Mouse (Mus musculus) limb, embryonic 15.5 days (tissue): Measurements from ENCODE around the gene Pvr. TPM values are rescaled to one million over a fixed set of nuclear protein-coding genes. Genes with fewer than 3 reads are reported as not detected.
"Not testable (repeated sequence)": the region's sequence is repeated elsewhere in the genome, so short reads cannot be mapped to it uniquely, and the experiment has no call there.

Experiments used
- ATAC-seq: fragments of 200-750 bp; cut with Nextera tagmentation; 2 replicates; pipeline ENCODE4 v1.8.0; 2017; ENCODE audit warnings: low read depth, moderate TSS enrichment; ENCODE audit not compliant: insufficient number of reproducible peaks, low FRiP score, low TSS enrichment
- H3K27ac ChIP-seq: fragments of 300-500 bp; sonication (generic); 2 replicates; pipeline ENCODE4 v1.5.1; 2015; ENCODE audit warnings: moderate library complexity, mild to moderate bottlenecking, inconsistent platforms
- H3K27me3 ChIP-seq: fragments of 300-500 bp; sonication (generic); 2 replicates; pipeline ENCODE4 v1.6.1; 2015; ENCODE audit warnings: inconsistent platforms
- H3K36me3 ChIP-seq: fragments of 300-500 bp; sonication (generic); 2 replicates; pipeline ENCODE4 v1.6.1; 2015; ENCODE audit warnings: inconsistent platforms
- H3K4me1 ChIP-seq: fragments of 300-500 bp; sonication (generic); 2 replicates; pipeline ENCODE4 v1.6.1; 2015; ENCODE audit warnings: inconsistent platforms
- H3K4me2 ChIP-seq: fragments of 300-500 bp; sonication (generic); 2 replicates; pipeline ENCODE4 v1.6.1; 2015; ENCODE audit warnings: mild to moderate bottlenecking, inconsistent platforms
- H3K4me3 ChIP-seq: fragments of 300-500 bp; sonication (generic); 2 replicates; pipeline ENCODE4 v1.5.1; 2015; ENCODE audit warnings: mild to moderate bottlenecking, inconsistent platforms
- H3K9ac ChIP-seq: fragments of 300-500 bp; sonication (generic); 2 replicates; pipeline ENCODE4 v1.6.1; 2015; ENCODE audit warnings: inconsistent platforms
- H3K9me3 ChIP-seq: fragments of 300-500 bp; sonication (generic); 2 replicates; pipeline ENCODE4 v1.6.1; 2016; ENCODE audit warnings: inconsistent platforms
- WGBS: fragments of 180-500 bp; shearing (Covaris S2); methylation state at CpG from one replicate; pipeline ENCODE4 v1.1.7; 2015; 5-methylcytosine and 5-hydroxymethylcytosine counted together
- polyA plus RNA-seq: library from polyadenylated mRNA; unstranded; fragments of >200 nt; fragmentation: Nextera tagmentation; extraction: Ambion mirVana; gene quantifications from 2 replicates; pipeline ENCODE4 v1.2.1, GENCODE M21; 2015

Gene Pvr
- polyA plus RNA-seq, 1 experiment from 2014 or later = 13.4 TPM

DNA sequence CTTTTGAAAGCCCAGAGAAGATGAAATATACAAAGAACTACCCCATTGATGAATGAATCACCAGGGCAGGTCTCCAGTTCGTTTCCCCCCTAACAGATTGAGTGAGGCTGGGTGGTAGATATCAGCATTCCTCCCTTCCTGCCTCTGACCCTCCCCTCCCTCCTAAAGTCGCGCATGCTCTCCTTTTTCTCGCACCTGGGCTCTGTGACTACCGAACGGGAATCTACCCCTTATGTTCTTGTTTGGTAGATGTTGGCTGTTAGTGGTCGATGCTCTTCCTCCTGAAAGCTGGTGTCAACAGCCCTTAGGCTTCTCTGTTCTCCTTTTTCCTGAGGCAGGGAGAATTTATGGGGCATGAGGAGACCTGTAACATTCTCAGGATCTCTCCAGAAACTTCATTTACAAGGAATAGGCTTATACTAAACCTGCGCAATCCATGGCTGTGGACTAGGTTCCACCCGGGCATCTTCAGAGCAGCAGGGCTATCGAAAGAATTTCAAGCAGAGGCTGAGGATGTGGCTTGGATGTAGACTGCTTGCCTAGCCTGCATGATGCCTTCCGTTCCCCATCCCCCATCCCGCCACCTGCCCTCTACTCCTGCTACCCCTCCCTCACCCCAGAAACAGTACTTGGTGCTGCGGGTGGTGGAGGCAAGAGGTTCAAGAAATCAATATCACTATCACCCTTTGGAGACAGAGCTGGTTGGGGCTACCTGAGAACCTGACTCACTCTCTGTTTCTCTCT is 11.3 kb upstream of the Pvr start:
- H3K4me2 ChIP-seq = no peak overlapping the region; the same call in 1 of the 2 replicates
- peaks cover 12% of the 10 kb centered on the region; the same call in 1 of the 2 replicates for H3K4me1 ChIP-seq
- H3K27me3 ChIP-seq = peaks cover 9% of the 10 kb centered on the region; the same call in 1 of the 2 replicates
- H3K27ac ChIP-seq = no peak overlapping the region
- 15% methylated on average over 13 of the region's 13 CpGs for WGBS
- no peaks in the 10 kb centered on the region for H3K9me3 ChIP-seq
- ATAC-seq = no peak
- no peak overlapping the region for H3K9ac ChIP-seq
- no peaks in the 10 kb centered on the region for H3K36me3 ChIP-seq
- H3K4me3 ChIP-seq = no peak overlapping the region

DNA sequence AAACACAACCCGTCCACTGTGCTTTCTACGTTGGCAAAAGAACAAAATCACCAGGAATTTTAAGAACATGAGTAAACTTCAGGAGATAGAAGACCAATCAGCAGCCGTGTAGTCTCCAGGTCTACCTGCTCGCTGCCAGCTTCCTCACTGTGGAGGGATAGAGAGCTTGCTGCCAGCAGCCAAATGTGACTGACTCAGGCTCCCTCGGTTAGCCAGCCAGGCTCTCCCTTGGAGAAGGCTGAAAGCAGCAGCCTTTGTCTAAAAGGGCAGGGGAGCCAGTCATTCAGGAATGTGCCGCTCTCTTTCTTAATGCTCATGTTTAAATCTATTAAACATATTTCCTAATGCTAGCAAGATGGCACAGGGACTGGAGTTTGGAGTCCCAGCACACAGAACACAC is 9.5 kb upstream of the Pvr start:
- H3K4me3 ChIP-seq, H3K9me3 ChIP-seq, H3K9ac ChIP-seq, H3K27ac ChIP-seq, H3K27me3 ChIP-seq, H3K4me2 ChIP-seq, ATAC-seq, H3K36me3 ChIP-seq: not testable (repeated sequence)
- H3K4me1 ChIP-seq = peaks cover 12% of the 10 kb centered on the region; the same call in 1 of the 2 replicates
- 73% methylated on average over 6 of the region's 6 CpGs for WGBS

DNA sequence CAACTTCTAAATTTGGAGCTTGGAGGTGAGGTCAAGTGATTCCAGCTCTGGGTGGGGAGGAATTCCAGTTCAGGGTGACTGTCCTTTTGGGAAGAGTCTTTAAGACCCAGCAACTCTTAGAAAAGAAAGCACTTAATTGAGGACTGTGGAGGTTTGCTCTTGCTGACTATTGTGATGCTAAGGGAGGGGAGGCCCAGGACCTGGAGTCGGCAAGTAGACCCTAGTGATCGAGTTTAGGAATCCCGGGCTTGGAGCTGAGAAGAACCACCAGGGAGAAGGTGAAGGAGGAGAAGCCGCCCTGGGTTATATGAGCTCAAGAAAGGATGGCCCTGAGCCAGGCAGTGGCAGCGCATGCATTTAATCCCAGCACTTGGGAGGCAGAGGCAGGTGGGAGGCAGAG is 7.5 kb upstream of the Pvr start:
- Histone ChIP-seq H3K4me2 (no peak overlapping the region), H3K4me3 (no peak overlapping the region), H3K27me3 (peaks cover 9% of the 10 kb centered on the region; the same call in 1 of the 2 replicates), H3K9me3 (no peaks in the 10 kb centered on the region), H3K36me3 (no peaks in the 10 kb centered on the region), H3K27ac (no peak overlapping the region), H3K9ac (no peak overlapping the region), H3K4me1 (peaks cover 11% of the 10 kb centered on the region; the same call in 1 of the 2 replicates)
- no peak for ATAC-seq
- 69% methylated on average over 5 of the region's 5 CpGs for WGBS

DNA sequence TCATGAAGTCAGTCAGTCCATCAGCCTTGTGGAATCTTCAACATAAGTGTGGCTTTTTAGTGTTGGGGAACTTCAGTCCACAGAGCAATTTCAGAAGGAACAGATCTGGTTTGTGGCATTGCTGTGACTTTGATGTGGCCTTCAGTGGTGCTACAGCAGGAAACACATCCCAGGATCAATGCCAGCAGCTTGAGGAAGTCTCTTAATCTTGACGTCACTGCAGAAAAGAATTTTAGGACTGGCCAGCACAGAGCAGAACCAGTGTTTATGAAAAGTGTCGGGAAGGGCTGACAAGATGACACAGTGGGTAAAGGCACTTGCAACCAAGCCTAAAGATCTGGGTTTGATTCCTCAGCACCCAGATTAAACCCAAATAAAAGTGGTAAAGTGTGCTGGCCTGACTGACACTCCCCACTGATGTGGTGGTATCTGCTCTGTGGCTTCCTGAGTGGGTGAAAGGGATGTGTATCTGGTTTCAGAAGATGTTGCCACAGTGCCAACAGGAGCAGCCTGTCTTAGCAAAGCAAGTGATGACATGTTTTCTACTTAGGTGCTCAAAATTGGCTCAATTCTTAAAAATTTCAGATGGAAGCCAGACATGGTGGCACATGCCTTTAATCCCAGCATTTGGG is 6.0 kb upstream of the Pvr start:
- peaks cover 6% of the 10 kb centered on the region; the same call in 1 of the 2 replicates for H3K27me3 ChIP-seq
- no peaks in the 10 kb centered on the region for H3K4me1 ChIP-seq
- H3K4me2 ChIP-seq = no peak overlapping the region
- H3K27ac ChIP-seq = no peak overlapping the region
- WGBS = 58% methylated on average over 2 of the region's 2 CpGs
- no peak for ATAC-seq
- no peak overlapping the region for H3K4me3 ChIP-seq
- no peak overlapping the region for H3K9ac ChIP-seq
- no peaks in the 10 kb centered on the region for H3K9me3 ChIP-seq
- no peaks in the 10 kb centered on the region for H3K36me3 ChIP-seq

DNA sequence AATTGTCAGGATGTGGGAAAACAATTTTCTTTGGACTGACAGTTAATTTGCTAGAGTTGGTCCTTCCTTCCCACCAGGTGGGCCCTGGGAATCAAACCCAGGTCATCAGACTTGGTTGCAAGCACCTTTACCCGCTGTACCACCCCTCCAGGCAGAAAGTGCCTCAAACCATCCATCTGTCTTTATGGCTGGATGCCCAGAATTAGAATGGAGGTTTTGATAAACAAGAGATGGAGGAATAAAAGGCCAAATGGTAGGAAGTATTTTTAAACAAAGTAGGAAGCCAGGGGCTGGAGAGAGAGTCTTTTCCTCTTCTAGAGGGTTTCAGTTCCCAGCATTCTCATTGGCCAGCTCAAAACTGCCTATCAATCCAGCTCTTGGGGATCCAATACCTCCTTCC is 4.4 kb upstream of the Pvr start:
- no peak for ATAC-seq
- Histone ChIP-seq H3K9ac (no peak overlapping the region), H3K4me3 (no peak overlapping the region), H3K4me1 (no peaks in the 10 kb centered on the region), H3K27me3 (no peaks in the 10 kb centered on the region), H3K4me2 (no peak overlapping the region), H3K27ac (no peak overlapping the region), H3K9me3 (no peaks in the 10 kb centered on the region), H3K36me3 (no peaks in the 10 kb centered on the region)
- 74% methylated on average over 1 of the region's 1 CpGs for WGBS

DNA sequence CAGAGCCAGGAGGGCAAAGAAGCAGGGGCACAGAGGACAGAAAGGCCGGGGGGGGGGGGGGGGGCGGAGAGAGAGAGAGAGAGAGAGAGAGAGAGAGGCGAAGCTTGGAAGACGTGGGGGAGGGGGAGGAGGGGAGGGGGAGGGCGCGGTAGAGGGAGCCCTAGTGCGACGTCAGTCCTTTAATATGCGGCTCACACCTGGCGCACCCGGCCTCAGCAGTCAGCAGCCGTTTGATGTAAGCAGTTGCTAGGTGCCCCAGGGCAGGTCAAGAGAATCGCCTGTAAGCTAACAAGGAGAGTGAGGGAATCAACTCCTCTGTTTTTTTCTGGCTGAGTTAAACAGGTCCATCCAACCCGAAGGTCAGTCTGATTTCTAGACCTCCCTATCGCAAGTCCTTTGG is 2.8 kb upstream of the Pvr start:
- ATAC-seq = no peak
- no peak overlapping the region for H3K4me2 ChIP-seq
- no peak overlapping the region for H3K9ac ChIP-seq
- 4% methylated on average over 10 of the region's 15 CpGs for WGBS
- no peaks in the 10 kb centered on the region for H3K36me3 ChIP-seq
- H3K4me3 ChIP-seq = no peak overlapping the region
- no peaks in the 10 kb centered on the region for H3K27me3 ChIP-seq
- peaks cover 6% of the 10 kb centered on the region; the same call in 1 of the 2 replicates for H3K4me1 ChIP-seq
- H3K27ac ChIP-seq = no peak overlapping the region
- H3K9me3 ChIP-seq = no peaks in the 10 kb centered on the region

DNA sequence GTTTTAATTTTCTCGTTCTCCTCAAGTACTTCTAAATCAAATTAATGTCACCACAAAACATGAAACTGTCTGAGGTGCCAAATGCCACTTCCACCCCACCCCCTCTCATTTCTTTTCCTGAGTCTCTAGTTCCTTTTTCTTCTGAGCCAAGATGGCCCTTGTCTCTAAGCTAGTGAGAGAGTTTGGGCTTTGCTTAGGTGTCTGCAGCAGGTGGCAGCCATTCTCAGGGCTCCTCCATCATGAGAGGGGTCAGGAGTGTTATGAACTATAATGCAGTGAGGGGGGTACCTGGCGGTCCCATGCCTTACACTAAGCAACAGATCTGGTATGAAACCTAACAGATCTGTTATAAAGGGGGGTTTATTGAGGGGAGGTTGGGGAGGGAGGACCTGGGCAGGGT is 2.4 kb upstream of the Pvr start:
- no peak overlapping the region for H3K27ac ChIP-seq
- no peaks in the 10 kb centered on the region for H3K27me3 ChIP-seq
- WGBS = 18% methylated on average over 2 of the region's 2 CpGs
- peaks cover 8% of the 10 kb centered on the region; the same call in 1 of the 2 replicates for H3K4me1 ChIP-seq
- no peak overlapping the region for H3K9ac ChIP-seq
- H3K36me3 ChIP-seq = peaks cover 3% of the 10 kb centered on the region
- ATAC-seq = no peak
- no peak overlapping the region for H3K4me3 ChIP-seq
- H3K9me3 ChIP-seq = no peaks in the 10 kb centered on the region
- no peak overlapping the region for H3K4me2 ChIP-seq

DNA sequence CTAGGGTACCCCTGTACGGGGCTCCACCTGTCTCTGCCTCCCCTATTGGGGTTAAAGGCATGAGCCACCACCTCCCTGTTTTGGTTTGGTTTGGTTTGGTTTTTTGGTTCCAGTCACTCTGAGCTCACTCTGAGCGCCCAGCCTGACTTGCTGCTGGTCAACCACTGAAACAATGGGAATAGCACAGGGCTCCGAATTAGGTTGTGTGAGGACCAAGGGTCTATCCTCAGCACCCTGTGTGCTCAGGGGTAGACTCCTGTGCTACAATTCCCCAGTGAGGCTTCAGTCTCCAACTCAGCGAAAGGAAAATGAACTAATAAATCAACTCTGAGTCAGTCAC is 824 bp downstream of the Pvr start:
- Histone ChIP-seq H3K9ac (0 out of 2 replicates have a peak overlapping the region, but pooled peaks have one; percentile 74), H3K27ac (peak overlapping the region; percentile 86; the same call in 1 of the 2 replicates), H3K9me3 (no peaks in the 10 kb centered on the region), H3K4me1 (peaks cover 9% of the 10 kb centered on the region; the same call in 1 of the 2 replicates), H3K27me3 (no peaks in the 10 kb centered on the region), H3K4me3 (peak overlapping the region; percentile 68), H3K4me2 (peak overlapping the region; percentile 66), H3K36me3 (peaks cover 22% of the 10 kb centered on the region)
- WGBS = 25% methylated on average over 4 of the region's 4 CpGs
- no peak for ATAC-seq

DNA sequence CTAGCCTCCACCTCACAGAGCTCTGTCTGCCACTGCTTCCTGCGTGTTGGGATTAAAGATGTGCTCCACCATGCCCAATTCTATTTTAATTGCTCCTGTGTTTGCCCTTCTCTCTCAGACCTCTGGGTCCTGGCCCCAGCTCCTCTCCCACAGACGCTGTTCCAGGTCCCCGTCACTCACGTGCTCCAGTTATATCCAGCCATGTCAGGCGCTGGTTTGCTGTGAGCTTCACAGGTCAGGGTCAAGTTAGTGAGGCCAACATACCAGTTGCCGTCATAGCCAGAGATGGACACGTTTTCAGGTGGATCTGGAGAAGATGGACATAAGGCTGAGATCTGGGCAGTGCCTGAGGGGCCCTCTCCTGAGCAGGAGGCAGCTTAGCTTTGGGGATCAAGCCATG is 6.4 kb downstream of the Pvr start:
- no peak overlapping the region for H3K4me2 ChIP-seq
- no peak overlapping the region for H3K4me3 ChIP-seq
- peaks cover 46% of the 10 kb centered on the region for H3K36me3 ChIP-seq
- H3K4me1 ChIP-seq = 0 out of 2 replicates have a peak, but pooled peaks cover 2% of the 10 kb centered on the region
- ATAC-seq = no peak
- H3K27ac ChIP-seq = no peak overlapping the region
- WGBS = 90% methylated on average over 7 of the region's 7 CpGs
- no peak overlapping the region for H3K9ac ChIP-seq
- no peaks in the 10 kb centered on the region for H3K27me3 ChIP-seq
- H3K9me3 ChIP-seq = no peaks in the 10 kb centered on the region

DNA sequence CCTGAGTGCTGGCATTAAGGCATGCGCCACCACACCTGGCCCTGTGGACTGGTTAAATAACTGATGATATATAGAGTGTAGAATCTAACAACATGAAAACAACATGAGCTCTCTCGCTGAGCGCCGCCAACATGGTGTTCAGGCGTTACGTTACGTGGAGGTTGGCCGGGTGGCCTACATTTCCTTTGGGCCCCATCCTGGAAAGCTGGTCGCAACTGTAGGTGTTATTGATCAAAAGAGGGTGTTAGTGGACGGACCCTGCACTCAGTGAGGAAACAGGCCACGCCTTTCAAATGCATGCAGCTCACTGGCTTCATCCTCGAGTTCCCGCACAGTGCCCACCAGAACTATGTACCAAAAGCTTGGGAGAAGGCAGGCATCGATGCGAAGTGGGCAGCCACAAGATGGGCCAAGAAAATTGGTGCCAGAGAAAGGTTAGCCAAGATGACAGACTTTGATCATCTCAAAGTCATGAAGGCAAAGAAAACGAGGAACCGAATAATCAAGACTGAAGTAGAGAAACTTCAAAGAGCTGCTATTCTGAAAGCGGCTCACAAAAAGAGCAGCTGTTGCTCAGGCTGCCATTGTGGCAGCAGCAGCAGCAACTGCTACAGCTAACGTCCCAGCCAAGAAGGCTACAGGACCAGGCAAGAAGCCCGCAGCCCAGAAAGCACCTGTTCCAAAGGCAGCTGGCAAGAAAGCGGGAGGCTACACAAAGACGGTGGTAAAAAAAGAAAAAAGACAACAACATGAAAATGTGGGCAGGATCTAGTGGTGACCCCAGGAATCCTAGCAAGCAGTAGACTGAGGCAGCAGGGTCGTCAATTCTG is 9.1 kb downstream of the Pvr start:
- ATAC-seq = no peak
- no peak overlapping the region for H3K9ac ChIP-seq
- 85% methylated on average over 23 of the region's 23 CpGs for WGBS

DNA sequence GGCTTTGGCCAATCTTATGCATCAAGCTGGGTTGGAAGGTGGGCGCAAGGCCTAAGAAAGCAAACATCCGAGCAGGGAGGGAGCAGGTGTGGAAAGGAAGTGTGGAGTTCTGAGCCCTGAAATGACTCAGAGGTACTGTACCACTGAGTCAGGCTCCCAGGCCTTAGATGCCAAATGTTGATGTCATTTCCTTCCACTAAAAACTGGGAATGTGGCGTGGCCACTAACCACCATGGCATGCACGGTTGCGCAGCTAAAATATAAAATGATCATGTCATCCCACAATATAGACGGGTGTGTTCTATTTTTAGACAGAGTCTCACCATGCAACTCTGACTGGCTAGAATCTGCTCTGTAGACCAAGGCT is 9.7 kb downstream of the Pvr start:
- no peak overlapping the region for H3K9ac ChIP-seq
- H3K27ac ChIP-seq = no peak overlapping the region
- H3K36me3 ChIP-seq = peaks cover 53% of the 10 kb centered on the region
- H3K4me1 ChIP-seq = no peaks in the 10 kb centered on the region
- no peaks in the 10 kb centered on the region for H3K27me3 ChIP-seq
- WGBS = 76% methylated on average over 6 of the region's 6 CpGs
- no peaks in the 10 kb centered on the region for H3K9me3 ChIP-seq
- no peak overlapping the region for H3K4me3 ChIP-seq
- no peak overlapping the region for H3K4me2 ChIP-seq
- no peak for ATAC-seq

More for the DNA sequence above, 9.1 kb downstream of the Pvr start:
- no peaks in the 10 kb centered on the region for H3K4me1 ChIP-seq
- H3K9me3 ChIP-seq = no peaks in the 10 kb centered on the region
- H3K27me3 ChIP-seq = no peaks in the 10 kb centered on the region
- peaks cover 53% of the 10 kb centered on the region for H3K36me3 ChIP-seq
- H3K27ac ChIP-seq = no peak overlapping the region
- H3K4me3 ChIP-seq = no peak overlapping the region
- no peak overlapping the region for H3K4me2 ChIP-seq
